ENCODE assay signal across 7 mouse cellular contexts in genomic region chr2:11777091-11778068, GRCm38 (mm10). TPM values are rescaled to one million over a fixed set of nuclear protein-coding genes. Genes with fewer than 3 reads are reported as not detected.
DNase-seq lines count a peak whose midpoint lies in the region; ATAC-seq lines count a peak whose summit lies in the region.

TSS of gene Fbh1 (minus strand) at chr2:11777582.
TSS of gene Ankrd16 (plus strand) at chr2:11777876.

- H3K27me3 ChIP-seq in intestine, embryonic 16.5 days (replicated peaks; ENCODE audit: control insufficient read depth, insufficient read depth, low read length), result no peaks in the 10 kb centered on the region
- no peaks in the 10 kb centered on the region for H3K27me3 ChIP-seq in midbrain, embryonic 11.5 days (ENCODE audit: control insufficient read depth, insufficient read depth, low read length)

- peak within 1 kb of the TSS; percentile 85 for H3K4me3 ChIP-seq in intestine, embryonic 16.5 days (ENCODE audit: low read length)
- peak within 1 kb of the TSS; percentile 85 for H3K4me3 ChIP-seq in midbrain, embryonic 11.5 days (ENCODE audit: low read depth, low read length)

- H3K36me3 ChIP-seq in intestine, embryonic 16.5 days (ENCODE audit: control insufficient read depth, insufficient read depth, low read length), result peaks cover 4% of the 10 kb centered on the region
- peaks cover 10% of the 10 kb centered on the region for H3K36me3 ChIP-seq in midbrain, embryonic 11.5 days (ENCODE audit: control insufficient read depth, insufficient read depth, low read length)

- H3K27ac ChIP-seq in intestine, embryonic 16.5 days (ENCODE audit: low read length), result peak within 1 kb of the TSS; percentile 98
- peak within 1 kb of the TSS; percentile 81 for H3K27ac ChIP-seq in midbrain, embryonic 11.5 days (ENCODE audit: low read depth, low read length)

- peak within 1 kb of the TSS; percentile 96 for H3K9ac ChIP-seq in intestine, embryonic 16.5 days (ENCODE audit: low read depth, low read length)
- H3K9ac ChIP-seq in midbrain, embryonic 11.5 days (ENCODE audit: low read length), result peak within 1 kb of the TSS; percentile 82

- no peaks in the 10 kb centered on the region for H3K9me3 ChIP-seq in intestine, embryonic 16.5 days (ENCODE audit: control insufficient read depth, low read length)
- no peaks in the 10 kb centered on the region for H3K9me3 ChIP-seq in midbrain, embryonic 11.5 days (ENCODE audit: control insufficient read depth, low read length)

- peaks cover 20% of the 10 kb centered on the region; the same call in 1 of the 2 replicates for H3K4me1 ChIP-seq in intestine, embryonic 16.5 days (ENCODE audit: control insufficient read depth, insufficient read depth, low read length)
- peaks cover 15% of the 10 kb centered on the region for H3K4me1 ChIP-seq in midbrain, embryonic 11.5 days (ENCODE audit: control insufficient read depth, insufficient read depth, low read length)

- ATAC-seq in intestine, embryonic 16.5 days, result peak; percentile 96
- ATAC-seq in midbrain, embryonic 11.5 days (ENCODE audit: low FRiP score), result peak; percentile 96

- peak; percentile 99 for DNase-seq in adrenal gland, adult 8-10 months
- DNase-seq in embryo, embryonic 9.5 days (ENCODE audit: extremely low spot score), result peak; percentile 100
- peak; percentile 100 for DNase-seq in gastrocnemius, postnatal 4 days (ENCODE audit: low spot score in 2 of 2)
- peak; percentile 100 for DNase-seq in left cerebral cortex, postnatal 36 days (ENCODE audit: low spot score in 2 of 2)
- DNase-seq in midbrain, embryonic 11.5 days (ENCODE audit: low spot score, missing footprints), result peak; percentile 100
- DNase-seq in skeletal muscle tissue, adult 2 months (ENCODE audit: low read depth, low spot score), result peak; percentile 100

- intact Hi-C loops in left cerebral cortex, postnatal 36 days (cut with DNase I), result no loop called here

- peak within 1 kb of the TSS; percentile 83 for H3K4me2 ChIP-seq in intestine, embryonic 16.5 days (ENCODE audit: low read depth, low read length)
- peak within 1 kb of the TSS; percentile 88 for H3K4me2 ChIP-seq in midbrain, embryonic 11.5 days

- WGBS in intestine, embryonic 16.5 days, result under 1% methylated on average over 73 of the region's 73 CpGs
- under 1% methylated on average over 73 of the region's 73 CpGs for WGBS in midbrain, embryonic 11.5 days

RNA-seq across cellular contexts. Expression of gene Fbh1, which starts in this region (rescaled TPM):
- total RNA-seq in adrenal gland, adult 8-10 months (2022), result 10 to 100 TPM; 74.4 to 99.4 (median 83.2) TPM
- total RNA-seq in gastrocnemius, postnatal 4 days (2021), result 10 to 100 TPM; 62.3 to 70.9 TPM
- 108 and 112 TPM in 2 replicates for polyA plus RNA-seq in intestine, embryonic 16.5 days (2015; fragmentation: Nextera tagmentation; extraction: Ambion mirVana)
- total RNA-seq in left cerebral cortex, postnatal 36 days (2021), result 100 to 1,000 TPM; 108 to 121 TPM
- 134 and 136 TPM in 2 replicates for polyA plus RNA-seq in midbrain, embryonic 11.5 days (2014; fragmentation: Nextera tagmentation; extraction: Ambion mirVana)

RNA-seq across cellular contexts. Expression of gene Ankrd16, which starts in this region (rescaled TPM):
- total RNA-seq in adrenal gland, adult 8-10 months (2022), result 10 to 100 TPM; 31.1 to 78.5 (median 56.4) TPM
- total RNA-seq in gastrocnemius, postnatal 4 days (2021), result 10 to 100 TPM; 38.2 to 50.2 TPM
- polyA plus RNA-seq in intestine, embryonic 16.5 days (2015; fragmentation: Nextera tagmentation; extraction: Ambion mirVana), result 37.3 and 38.4 TPM in 2 replicates
- total RNA-seq in left cerebral cortex, postnatal 36 days (2021), result 10 to 100 TPM; 56.6 to 72.9 TPM
- polyA plus RNA-seq in midbrain, embryonic 11.5 days (2014; fragmentation: Nextera tagmentation; extraction: Ambion mirVana), result 26.9 and 28.4 TPM in 2 replicates

Comparison
In these comparisons a context has a peak if more than half of its experiments do, and no peak if none do; other contexts are left out.
1. Peak in every context shown above with its lines: DNase-seq, ATAC-seq, H3K4me3 ChIP-seq and H3K27ac ChIP-seq.